Mouse (Mus musculus) urinary bladder, adult 18-20 months (tissue): ENCODE results near the gene Sec14l4.

Experiments
- DNase-seq, 2 experiments: peaks; one replicate each; pipeline ENCODE4 v3.0.0; 2022; ENCODE audit warnings: low spot score in 2 of 2, mixed read lengths in 2 of 2

Sec14l4 gene

GRCm38 (mm10) chr11:4078267-4078933 lies 47.1 kb downstream of the Sec14l4 start:
- no peak for DNase-seq

DNA sequence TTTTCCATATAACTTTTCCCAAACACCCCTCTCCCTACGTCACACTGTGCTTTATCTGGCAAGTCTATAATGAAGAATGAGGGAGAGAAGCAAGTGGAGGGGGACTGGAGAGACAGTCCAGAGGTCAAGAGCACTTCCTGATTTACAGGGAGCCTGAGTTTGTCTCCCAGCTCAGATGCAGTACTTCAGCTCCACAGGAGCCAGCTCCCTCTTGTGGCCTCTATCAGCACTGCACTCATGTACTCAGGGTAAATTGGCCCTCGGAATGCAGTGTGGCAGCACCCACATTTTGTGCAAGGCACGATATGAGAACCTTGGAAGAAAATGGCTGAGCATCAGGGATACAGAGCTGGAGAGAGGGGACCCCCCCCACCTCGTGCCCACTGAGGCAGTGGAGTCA lies 49.0 kb downstream of the Sec14l4 start:
- DNase-seq, result peak in 1 of 2 experiments; percentile 33

DNA sequence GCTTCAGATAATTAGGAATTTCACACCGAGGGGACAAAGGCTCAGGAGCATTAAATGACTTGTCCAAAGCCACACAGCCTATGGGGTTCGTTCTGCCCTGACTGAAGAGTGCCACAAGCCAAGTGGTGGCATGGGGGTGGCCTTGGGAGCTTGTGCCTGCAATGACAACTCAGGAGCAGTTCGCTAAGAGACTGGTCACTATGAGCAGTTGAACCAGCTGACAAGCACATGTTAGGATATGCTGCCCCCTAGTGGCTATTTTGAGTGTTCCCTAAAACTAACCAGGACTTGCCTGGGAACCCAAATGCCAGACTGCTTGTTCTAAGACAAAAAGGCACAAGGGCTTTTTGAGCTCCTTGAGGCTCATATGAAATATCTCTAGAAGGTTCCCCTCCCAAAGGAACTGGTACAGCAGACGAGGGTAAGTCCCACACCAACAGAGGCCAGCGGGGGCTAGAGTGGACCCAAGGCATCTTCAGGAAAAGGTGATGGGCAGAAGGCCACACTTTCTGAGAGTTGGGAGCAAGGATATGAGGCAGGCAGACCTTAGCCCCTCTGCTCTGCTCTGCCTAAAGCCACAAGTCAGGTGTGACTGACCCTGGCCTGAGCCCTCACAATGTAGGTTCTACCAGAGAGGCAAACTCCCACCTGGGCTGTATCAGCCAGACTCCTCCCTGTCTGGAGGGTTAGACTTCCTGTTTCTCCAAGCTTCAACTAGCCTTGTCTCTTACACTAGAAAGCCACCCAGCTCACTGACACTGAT lies 52.2 kb downstream of the Sec14l4 start:
- DNase-seq, result peak; percentile 12 to 31

DNA sequence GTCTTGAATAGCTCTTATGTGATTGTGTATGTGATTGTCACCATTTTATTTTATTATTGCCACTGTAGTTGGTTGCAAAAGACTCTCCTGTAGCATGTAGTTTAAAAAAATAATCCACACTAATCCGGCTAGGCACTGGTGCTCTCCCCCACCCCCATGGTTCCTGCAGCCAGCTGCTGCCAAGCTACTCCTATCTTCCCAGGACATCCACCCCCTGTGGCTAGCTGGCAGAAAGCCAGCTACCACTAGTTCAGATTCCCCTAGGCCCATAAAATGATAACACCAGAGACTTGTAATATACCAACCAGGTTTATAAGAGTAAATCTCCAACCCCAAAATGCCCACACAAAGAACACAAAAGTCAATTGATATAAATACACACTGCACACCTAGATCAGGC lies 55.0 kb downstream of the Sec14l4 start:
- no peak for DNase-seq

DNA sequence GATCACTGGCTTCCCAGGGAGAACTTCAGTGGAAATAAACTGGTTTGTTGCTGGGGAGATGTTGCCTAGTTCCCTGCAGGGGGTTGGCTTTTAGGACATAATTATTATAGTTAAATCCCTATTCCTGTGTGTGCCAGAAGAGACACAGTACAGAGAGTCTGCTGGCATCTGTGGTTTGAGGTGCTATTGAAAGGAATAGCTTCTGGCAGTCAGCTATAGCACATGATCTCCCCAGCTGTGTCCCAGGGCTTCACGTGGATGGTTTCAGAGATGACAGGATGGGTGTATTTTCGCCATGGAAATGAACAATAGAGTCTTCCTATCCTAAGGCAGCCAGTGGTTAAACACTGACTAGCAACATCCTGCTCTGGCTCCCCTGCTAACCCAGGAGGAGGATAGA lies 56.0 kb downstream of the Sec14l4 start:
- DNase-seq, result no peak

- no peak for DNase-seq
Observed at GRCm38 (mm10) chr11:4093459-4094377, 62.5 kb downstream of the Sec14l4 start.

GRCm38 (mm10) chr11:4094378-4095170 lies 63.3 kb downstream of the Sec14l4 start:
- peak; percentile 31 to 45 for DNase-seq

DNA sequence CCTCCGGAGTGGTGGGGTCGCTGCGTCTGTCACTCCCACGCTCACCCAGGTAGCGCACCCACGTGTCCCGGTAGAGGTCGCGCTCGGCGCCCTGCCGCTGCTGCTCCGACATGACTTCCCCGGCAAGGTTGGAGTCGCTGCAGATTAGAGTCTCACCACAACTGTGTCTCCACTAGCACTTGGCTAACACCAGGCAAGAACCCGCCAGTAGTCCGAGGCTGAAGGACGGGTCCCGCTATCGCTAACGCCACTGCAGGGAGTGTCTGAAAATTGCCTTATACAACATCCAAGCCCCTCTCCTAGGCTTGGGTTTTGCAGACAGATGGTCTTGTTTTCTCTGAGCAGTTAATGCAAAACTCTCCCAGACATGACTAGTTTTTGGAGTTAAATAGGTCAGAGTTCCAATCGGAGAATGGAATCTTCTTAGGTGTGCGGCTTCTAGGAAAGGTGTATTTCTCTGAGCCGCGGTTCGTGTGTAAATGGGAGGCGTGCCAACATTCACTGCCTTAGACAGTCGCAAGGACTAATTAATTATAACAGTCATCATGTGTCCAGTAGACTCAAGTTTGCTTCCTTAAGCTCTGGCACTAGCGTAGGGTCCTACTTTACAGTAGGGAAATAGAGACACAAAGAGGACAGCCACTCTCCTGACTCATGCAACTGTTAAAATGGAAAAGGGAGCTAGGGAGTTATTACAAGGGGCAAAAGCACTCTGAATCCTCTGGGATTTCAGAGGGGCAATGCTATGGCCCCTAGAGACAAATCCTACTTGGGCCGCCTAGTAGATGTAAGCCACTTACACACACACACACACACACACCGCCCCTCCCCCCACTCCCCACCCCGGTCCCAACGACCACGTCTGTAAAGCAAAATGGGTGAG lies 64.2 kb downstream of the Sec14l4 start, which contains the start of gene Mtfp1:
Gene Mtfp1 (minus strand): TSS at position 275 of the 883 bp plus-strand sequence.
- peak; percentile 26 to 50 for DNase-seq

DNA sequence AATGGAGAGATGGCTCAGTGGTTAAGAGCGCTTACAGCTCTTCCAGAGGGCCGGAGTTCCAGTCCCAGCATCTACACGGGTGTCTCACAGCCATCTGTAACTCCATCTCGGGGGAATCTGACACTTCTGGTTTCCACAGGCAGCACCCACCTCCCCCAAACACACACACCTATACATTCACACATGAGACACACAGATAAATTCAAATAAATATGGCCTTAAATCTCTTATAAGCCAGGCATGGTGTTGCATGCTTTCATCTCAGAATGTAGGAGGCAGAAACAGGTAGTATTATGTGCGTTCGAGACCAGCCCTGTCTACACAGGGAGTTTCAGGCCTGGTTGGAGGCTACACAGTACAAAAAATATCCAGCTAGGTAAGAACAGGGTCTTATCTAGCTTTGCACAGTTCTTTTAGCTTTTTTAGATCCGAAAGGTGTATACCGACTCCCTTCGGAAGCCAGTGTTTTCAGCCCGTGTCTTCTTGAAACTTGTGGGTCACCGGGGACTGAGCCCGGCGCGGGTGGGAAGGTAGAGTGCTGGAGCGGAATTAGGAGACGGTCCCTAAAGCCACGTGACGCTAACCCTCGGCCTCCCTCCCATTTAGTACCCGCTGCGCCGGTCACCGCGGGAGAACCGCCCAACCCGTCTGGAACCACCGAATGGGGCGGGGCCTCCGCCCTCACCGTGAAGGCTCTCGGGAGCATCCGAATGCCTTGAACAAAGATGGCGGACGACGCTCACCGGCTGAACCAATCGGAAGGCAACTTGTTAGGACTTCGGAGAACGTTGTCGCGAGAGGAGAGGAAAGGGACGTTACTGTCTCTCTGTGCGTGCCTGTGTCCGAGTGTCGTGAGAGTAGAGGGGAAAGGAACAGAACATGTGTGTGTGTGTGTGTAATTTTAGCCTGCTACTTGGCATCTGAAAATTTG lies 65.1 kb downstream of the Sec14l4 start:
- peak; percentile 93 to 98 for DNase-seq

- DNase-seq, result peak in 1 of 2 experiments; percentile 30
Observed at GRCm38 (mm10) chr11:4097091-4097621, 65.9 kb downstream of the Sec14l4 start.
